Mouse (Mus musculus): ENCODE results near the gene Skap1.

GRCm38 (mm10) chr11:96465426-96466056 is 1.1 kb downstream of the Skap1 start:
- no peak for TF ChIP-seq CTCF (IDR thresholded peaks at IDR 0.05; ENCODE audit: low read depth)
- TF ChIP-seq EP300 (IDR thresholded peaks at IDR 0.05; ENCODE audit: low read depth), result no peak

Measured in heart, postnatal 0 days (tissue).